Mouse (Mus musculus) midbrain, embryonic 14.5 days (tissue): ENCODE data around the gene Cnih3. TPM values are rescaled to one million over a fixed set of nuclear protein-coding genes. Genes with fewer than 3 reads are reported as not detected.

Experiments
- ATAC-seq: fragments of 200-750 bp; cut with Nextera tagmentation; 2 replicates; pipeline ENCODE4 v1.8.0; 2017; ENCODE audit warnings: moderate number of reproducible peaks, moderate library complexity; ENCODE audit not compliant: low FRiP score, low TSS enrichment
- DNase-seq: peaks from one replicate; pipeline ENCODE4 v3.0.0-alpha.2; 2015
- H3K27ac ChIP-seq: fragments of 300-500 bp; sonication (generic); replicated peaks from 2 replicates; pipeline ENCODE4 v1.5.1; 2014; ENCODE audit warnings: mild to moderate bottlenecking, low read depth, low read length, moderate library complexity
- H3K27me3 ChIP-seq: fragments of 300-500 bp; sonication (generic); 2 replicates; pipeline ENCODE4 v1.6.1; 2014; ENCODE audit warnings: low read length, control low read depth, mixed read lengths; ENCODE audit not compliant: control insufficient read depth, insufficient read depth
- H3K36me3 ChIP-seq: fragments of 300-500 bp; sonication (generic); 2 replicates; pipeline ENCODE4 v1.6.1; 2014; ENCODE audit warnings: low read length, control low read depth; ENCODE audit not compliant: control insufficient read depth, insufficient read depth
- H3K4me1 ChIP-seq: fragments of 300-500 bp; sonication (generic); 2 replicates; pipeline ENCODE4 v1.6.1; 2014; ENCODE audit warnings: mild to moderate bottlenecking, antibody characterized with exemption, low read length, control low read depth; ENCODE audit not compliant: control insufficient read depth, insufficient read depth
- H3K4me2 ChIP-seq: fragments of 300-500 bp; sonication (generic); 2 replicates; pipeline ENCODE4 v1.6.1; 2014; ENCODE audit warnings: mild to moderate bottlenecking, low read length, moderate library complexity
- H3K4me3 ChIP-seq: fragments of 300-500 bp; sonication (generic); replicated peaks from 2 replicates; pipeline ENCODE4 v1.5.1; 2014; ENCODE audit warnings: low read depth, low read length
- H3K9ac ChIP-seq: fragments of 300-500 bp; sonication (generic); replicated peaks from 2 replicates; pipeline ENCODE4 v1.6.1; 2014; ENCODE audit warnings: mild to moderate bottlenecking, low read length, moderate library complexity
- H3K9me3 ChIP-seq: fragments of 300-500 bp; sonication (generic); 2 replicates; pipeline ENCODE4 v1.6.1; 2016; ENCODE audit warnings: low read length, control low read depth, mixed read lengths; ENCODE audit not compliant: control insufficient read depth
- WGBS: fragments of 180-500 bp; shearing (Covaris S2); extraction: QIAGEN DNeasy Blood & Tissue Kit; methylation state at CpG from one replicate; pipeline ENCODE4 v1.1.7; 2014; 5-methylcytosine and 5-hydroxymethylcytosine counted together
- polyA plus RNA-seq: library from polyadenylated mRNA; unstranded; fragments of >200 nt; fragmentation: Nextera tagmentation; extraction: Ambion mirVana; gene quantifications from 2 replicates; pipeline ENCODE4 v1.2.1, GENCODE M21; 2014

The Cnih3 gene
- polyA plus RNA-seq, 1 experiment from 2014 or later: 7.6 TPM

DNA sequence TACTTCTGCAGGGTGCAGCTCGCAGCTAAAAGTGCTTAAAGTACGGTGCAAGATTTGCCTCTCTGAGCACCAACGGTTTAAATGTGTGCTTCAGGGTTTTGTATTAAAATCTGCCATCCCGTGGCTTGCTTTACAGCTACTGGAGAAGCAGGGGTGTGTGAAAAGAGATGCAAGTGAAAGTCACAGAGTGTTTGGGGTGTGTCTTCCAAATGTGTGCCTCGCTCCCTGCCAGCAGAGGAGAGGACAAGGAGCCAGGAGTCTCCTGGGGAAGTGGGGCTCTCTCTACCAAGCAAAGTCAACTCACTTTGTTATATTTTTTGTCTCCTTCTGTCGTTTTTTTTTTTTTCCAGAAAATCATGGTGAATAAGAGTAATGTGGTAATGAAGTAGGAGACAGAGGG, 124.1 kb downstream of the Cnih3 start:
- H3K4me1 ChIP-seq: no peaks in the 10 kb centered on the region
- no peak overlapping the region for H3K4me3 ChIP-seq
- no peaks in the 10 kb centered on the region; the same call in 1 of the 2 replicates for H3K9me3 ChIP-seq
- DNase-seq (no peak), ATAC-seq (no peak)
- H3K27me3 ChIP-seq: no peaks in the 10 kb centered on the region
- 80% methylated on average over 6 of the region's 6 CpGs for WGBS
- H3K4me2 ChIP-seq: no peak overlapping the region
- H3K36me3 ChIP-seq: no peaks in the 10 kb centered on the region
- no peak overlapping the region for H3K9ac ChIP-seq
- H3K27ac ChIP-seq: no peak overlapping the region

DNA sequence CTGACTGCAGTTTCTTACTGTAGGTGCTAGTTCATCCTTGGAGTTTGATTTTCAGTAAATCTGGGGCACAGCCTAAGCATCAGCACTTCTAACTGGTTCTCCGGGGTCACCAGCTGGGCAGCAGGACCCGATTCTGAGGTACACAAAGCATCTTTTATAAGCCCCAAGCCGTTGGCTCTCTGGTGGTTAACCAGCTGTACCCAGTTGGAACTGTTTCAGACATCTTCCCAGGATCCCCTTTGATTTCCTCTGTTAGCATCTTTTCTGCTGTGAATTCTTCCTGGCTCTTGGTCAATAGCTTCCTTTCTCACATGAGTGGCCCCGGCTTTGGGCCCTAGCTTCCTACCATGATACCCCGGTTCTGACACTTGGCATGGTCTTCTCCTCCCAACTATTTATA, 132.3 kb downstream of the Cnih3 start:
- Histone ChIP-seq H3K4me1 (no peaks in the 10 kb centered on the region; the same call in 1 of the 2 replicates), H3K27ac (no peak overlapping the region), H3K27me3 (no peaks in the 10 kb centered on the region), H3K4me3 (no peak overlapping the region), H3K4me2 (no peak overlapping the region), H3K9ac (no peak overlapping the region), H3K9me3 (no peaks in the 10 kb centered on the region), H3K36me3 (no peaks in the 10 kb centered on the region)
- ATAC-seq (no peak), DNase-seq (peak; percentile 18)
- WGBS: 80% methylated on average over 5 of the region's 5 CpGs

DNA sequence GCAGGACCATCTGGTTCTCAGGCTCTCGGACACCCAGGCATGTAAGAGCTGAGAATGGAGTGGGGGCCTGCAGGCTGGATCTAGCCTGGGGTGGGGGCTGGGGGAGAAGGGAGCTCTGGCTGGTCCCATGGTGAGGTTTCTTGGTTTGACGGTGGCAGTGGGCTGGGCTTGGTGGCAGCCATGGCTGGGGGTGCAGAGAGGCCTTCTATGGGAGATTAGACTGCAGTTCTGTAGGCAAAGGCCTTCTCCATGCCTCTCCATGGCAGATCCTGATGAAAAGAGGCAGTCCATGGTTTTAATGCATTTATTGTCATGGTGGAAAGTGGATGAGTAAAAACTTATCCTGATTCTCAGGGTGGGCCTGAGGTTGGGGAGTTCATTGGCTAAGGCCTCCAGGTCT, 151.0 kb downstream of the Cnih3 start:
- H3K4me1 ChIP-seq: no peaks in the 10 kb centered on the region
- H3K27me3 ChIP-seq: no peaks in the 10 kb centered on the region
- H3K4me2 ChIP-seq: no peak overlapping the region
- no peak for DNase-seq
- no peaks in the 10 kb centered on the region for H3K36me3 ChIP-seq
- no peak for ATAC-seq
- no peaks in the 10 kb centered on the region for H3K9me3 ChIP-seq
- H3K4me3 ChIP-seq: no peak overlapping the region
- H3K27ac ChIP-seq: no peak overlapping the region
- WGBS: 92% methylated on average over 2 of the region's 2 CpGs
- H3K9ac ChIP-seq: no peak overlapping the region

DNA sequence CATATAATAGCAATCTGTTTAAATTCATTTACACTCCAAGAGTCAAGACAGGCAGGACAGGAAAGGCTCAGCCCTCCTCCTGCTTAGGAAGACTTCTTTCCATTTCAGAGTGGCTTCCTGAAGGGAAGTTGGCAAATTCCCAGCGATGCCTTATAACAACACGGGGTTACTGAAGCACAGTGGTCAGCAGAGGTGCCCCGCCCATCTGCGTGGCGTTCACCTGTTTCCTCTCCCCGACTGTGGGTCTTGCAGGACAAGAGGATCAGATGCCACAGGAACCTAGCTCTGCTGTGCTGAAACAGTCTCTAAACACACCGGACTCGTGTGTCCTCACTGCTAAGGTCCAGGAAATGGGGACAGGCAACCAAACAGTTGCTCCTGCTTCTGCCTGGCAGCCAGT, 152.9 kb downstream of the Cnih3 start:
- no peaks in the 10 kb centered on the region for H3K27me3 ChIP-seq
- H3K4me2 ChIP-seq: no peak overlapping the region
- no peaks in the 10 kb centered on the region for H3K9me3 ChIP-seq
- H3K4me1 ChIP-seq: no peaks in the 10 kb centered on the region
- H3K36me3 ChIP-seq: no peaks in the 10 kb centered on the region
- DNase-seq (no peak), ATAC-seq (no peak)
- H3K4me3 ChIP-seq: no peak overlapping the region
- WGBS: 73% methylated on average over 8 of the region's 8 CpGs
- H3K27ac ChIP-seq: no peak overlapping the region
- H3K9ac ChIP-seq: no peak overlapping the region

Other genes with a start within 250 kb of the Cnih3 start
- 38.4 and 39.5 TPM in 2 replicates for gene Nvl, start 208.4 kb upstream of the Cnih3 start, polyA plus RNA-seq
- 58.0 and 58.6 TPM in 2 replicates for gene Cnih4, start 207.9 kb upstream of the Cnih3 start, polyA plus RNA-seq
- gene Wdr26, start 140.6 kb upstream of the Cnih3 start, polyA plus RNA-seq: 53.1 and 54.8 TPM in 2 replicates
- 0.12 and 0.18 TPM in 2 replicates for gene Ccdc121, start 158.8 kb downstream of the Cnih3 start, polyA plus RNA-seq
- 0.70 and 0.93 TPM in 2 replicates for gene Dnah14, start 223.9 kb downstream of the Cnih3 start, polyA plus RNA-seq